Mouse (Mus musculus): ENCODE results near the gene Dtd2. TPM values are rescaled to one million over a fixed set of nuclear protein-coding genes. Genes with fewer than 3 reads are reported as not detected.

The Dtd2 gene
- polyA plus RNA-seq, 1 experiment from 2014 or later: 34.5 TPM

GRCm38 (mm10) chr12:51990629-51991028, 15.7 kb downstream of the Dtd2 start:
- no peak overlapping the region for H3K9ac ChIP-seq (ENCODE audit: low read depth, low read length)
- H3K27ac ChIP-seq: no peak overlapping the region
- no peaks in the 10 kb centered on the region for H3K27me3 ChIP-seq (ENCODE audit: insufficient read depth, low read length)
- ATAC-seq (replicated peaks; ENCODE audit: low FRiP score, low read depth): no peak
- no peak for TF ChIP-seq CTCF (IDR thresholded peaks at IDR 0.05; ENCODE audit: low read depth)
- no peak for DNase-seq (ENCODE audit: low spot score)
- H3K9me3 ChIP-seq (replicated peaks; ENCODE audit: low read length): no peaks in the 10 kb centered on the region
- H3K4me1 ChIP-seq (replicated peaks; ENCODE audit: insufficient read depth, low read length): no peaks in the 10 kb centered on the region
- no peak overlapping the region for H3K4me2 ChIP-seq (ENCODE audit: low read length)
- WGBS: 74% methylated on average over 2 of the region's 2 CpGs
- H3K36me3 ChIP-seq (ENCODE audit: insufficient read depth, low read length): 0 out of 2 replicates have a peak, but pooled peaks cover 3% of the 10 kb centered on the region
- no peak overlapping the region for H3K4me3 ChIP-seq (replicated peaks; ENCODE audit: low read depth, low read length)

GRCm38 (mm10) chr12:51988536-51988935, 17.8 kb downstream of the Dtd2 start:
- no peak overlapping the region for H3K4me3 ChIP-seq (replicated peaks; ENCODE audit: low read depth, low read length)
- TF ChIP-seq CTCF (IDR thresholded peaks at IDR 0.05; ENCODE audit: low read depth): no peak
- DNase-seq (ENCODE audit: low spot score): no peak
- no peaks in the 10 kb centered on the region for H3K27me3 ChIP-seq (ENCODE audit: insufficient read depth, low read length)
- WGBS: 85% methylated on average over 5 of the region's 5 CpGs
- H3K9ac ChIP-seq (ENCODE audit: low read depth, low read length): no peak overlapping the region
- no peaks in the 10 kb centered on the region for H3K9me3 ChIP-seq (replicated peaks; ENCODE audit: low read length)
- H3K4me1 ChIP-seq (replicated peaks; ENCODE audit: insufficient read depth, low read length): no peaks in the 10 kb centered on the region
- ATAC-seq (replicated peaks; ENCODE audit: low FRiP score, low read depth): no peak
- no peak overlapping the region for H3K4me2 ChIP-seq (ENCODE audit: low read length)
- no peak overlapping the region for H3K27ac ChIP-seq
- no peaks in the 10 kb centered on the region for H3K36me3 ChIP-seq (ENCODE audit: insufficient read depth, low read length)

GRCm38 (mm10) chr12:51985826-51986225, 20.5 kb downstream of the Dtd2 start:
- 35% methylated on average over 4 of the region's 4 CpGs for WGBS
- H3K36me3 ChIP-seq (ENCODE audit: insufficient read depth, low read length): no peaks in the 10 kb centered on the region
- H3K4me1 ChIP-seq (replicated peaks; ENCODE audit: insufficient read depth, low read length): no peaks in the 10 kb centered on the region
- no peaks in the 10 kb centered on the region for H3K27me3 ChIP-seq (ENCODE audit: insufficient read depth, low read length)
- no peak overlapping the region for H3K4me3 ChIP-seq (replicated peaks; ENCODE audit: low read depth, low read length)
- no peak overlapping the region for H3K27ac ChIP-seq
- TF ChIP-seq CTCF (IDR thresholded peaks at IDR 0.05; ENCODE audit: low read depth): no peak
- DNase-seq (ENCODE audit: low spot score) (no peak), ATAC-seq (replicated peaks; ENCODE audit: low FRiP score, low read depth) (no peak)
- no peaks in the 10 kb centered on the region for H3K9me3 ChIP-seq (replicated peaks; ENCODE audit: low read length)
- H3K4me2 ChIP-seq (ENCODE audit: low read length): no peak overlapping the region
- no peak overlapping the region for H3K9ac ChIP-seq (ENCODE audit: low read depth, low read length)

GRCm38 (mm10) chr12:51985163-51985748, 21.0 kb downstream of the Dtd2 start:
- DNase-seq (ENCODE audit: low spot score): no peak
- Histone ChIP-seq H3K36me3 (ENCODE audit: insufficient read depth, low read length) (no peaks in the 10 kb centered on the region), H3K4me1 (replicated peaks; ENCODE audit: insufficient read depth, low read length) (no peaks in the 10 kb centered on the region), H3K9me3 (replicated peaks; ENCODE audit: low read length) (no peaks in the 10 kb centered on the region), H3K9ac (ENCODE audit: low read depth, low read length) (no peak overlapping the region), H3K4me3 (replicated peaks; ENCODE audit: low read depth, low read length) (no peak overlapping the region), H3K27ac (no peak overlapping the region), H3K27me3 (ENCODE audit: insufficient read depth, low read length) (no peaks in the 10 kb centered on the region), H3K4me2 (ENCODE audit: low read length) (no peak overlapping the region)
- 87% methylated on average over 3 of the region's 3 CpGs for WGBS
- ATAC-seq (replicated peaks; ENCODE audit: low FRiP score, low read depth): no peak
- TF ChIP-seq CTCF (IDR thresholded peaks at IDR 0.05; ENCODE audit: low read depth): no peak

GRCm38 (mm10) chr12:51983625-51984024, 22.7 kb downstream of the Dtd2 start:
- 94% methylated on average over 1 of the region's 1 CpGs for WGBS

GRCm38 (mm10) chr12:51976531-51976930, 29.8 kb downstream of the Dtd2 start:
- WGBS: 73% methylated on average over 9 of the region's 9 CpGs
- no peak overlapping the region for H3K9ac ChIP-seq (ENCODE audit: low read depth, low read length)
- H3K4me1 ChIP-seq (replicated peaks; ENCODE audit: insufficient read depth, low read length): no peaks in the 10 kb centered on the region
- no peak for ATAC-seq (replicated peaks; ENCODE audit: low FRiP score, low read depth)
- no peak overlapping the region for H3K27ac ChIP-seq
- no peaks in the 10 kb centered on the region for H3K9me3 ChIP-seq (replicated peaks; ENCODE audit: low read length)
- no peaks in the 10 kb centered on the region for H3K27me3 ChIP-seq (ENCODE audit: insufficient read depth, low read length)
- DNase-seq (ENCODE audit: low spot score): no peak
- no peak for TF ChIP-seq CTCF (IDR thresholded peaks at IDR 0.05; ENCODE audit: low read depth)
- H3K36me3 ChIP-seq (ENCODE audit: insufficient read depth, low read length): no peaks in the 10 kb centered on the region
- H3K4me3 ChIP-seq (replicated peaks; ENCODE audit: low read depth, low read length): no peak overlapping the region
- H3K4me2 ChIP-seq (ENCODE audit: low read length): no peak overlapping the region

More at GRCm38 (mm10) chr12:51983625-51984024, 22.7 kb downstream of the Dtd2 start:
- Histone ChIP-seq H3K9me3 (replicated peaks; ENCODE audit: low read length) (no peaks in the 10 kb centered on the region), H3K36me3 (ENCODE audit: insufficient read depth, low read length) (no peaks in the 10 kb centered on the region), H3K4me2 (ENCODE audit: low read length) (no peak overlapping the region), H3K27ac (no peak overlapping the region), H3K4me1 (replicated peaks; ENCODE audit: insufficient read depth, low read length) (no peaks in the 10 kb centered on the region), H3K9ac (ENCODE audit: low read depth, low read length) (no peak overlapping the region), H3K27me3 (ENCODE audit: insufficient read depth, low read length) (no peaks in the 10 kb centered on the region), H3K4me3 (replicated peaks; ENCODE audit: low read depth, low read length) (no peak overlapping the region)
- DNase-seq (ENCODE audit: low spot score) (no peak), ATAC-seq (replicated peaks; ENCODE audit: low FRiP score, low read depth) (no peak)
- TF ChIP-seq CTCF (IDR thresholded peaks at IDR 0.05; ENCODE audit: low read depth): no peak

- no peak overlapping the region for H3K9ac ChIP-seq (ENCODE audit: low read depth, low read length)
- DNase-seq (ENCODE audit: low spot score) (no peak), ATAC-seq (replicated peaks; ENCODE audit: low FRiP score, low read depth) (no peak)
- no peaks in the 10 kb centered on the region for H3K36me3 ChIP-seq (ENCODE audit: insufficient read depth, low read length)
- WGBS: 91% methylated on average over 1 of the region's 1 CpGs
- no peaks in the 10 kb centered on the region for H3K9me3 ChIP-seq (replicated peaks; ENCODE audit: low read length)
- no peak for TF ChIP-seq CTCF (IDR thresholded peaks at IDR 0.05; ENCODE audit: low read depth)
- H3K4me3 ChIP-seq (replicated peaks; ENCODE audit: low read depth, low read length): no peak overlapping the region
- H3K4me1 ChIP-seq (replicated peaks; ENCODE audit: insufficient read depth, low read length): no peaks in the 10 kb centered on the region; the same call in 1 of the 2 replicates
- no peak overlapping the region for H3K4me2 ChIP-seq (ENCODE audit: low read length)
- H3K27ac ChIP-seq: no peak overlapping the region
- H3K27me3 ChIP-seq (ENCODE audit: insufficient read depth, low read length): no peaks in the 10 kb centered on the region
These were observed 31.9 kb downstream of the Dtd2 start for GRCm38 (mm10) chr12:51974381-51974780.

Data from kidney, postnatal 0 days (tissue).